Mouse (Mus musculus): Measurements from ENCODE around the gene 4930470P17Rik. TPM values are rescaled to one million over a fixed set of nuclear protein-coding genes. Genes with fewer than 3 reads are reported as not detected.

The 4930470P17Rik gene
- total and polyA plus RNA-seq, 3 experiments, result not detected

Other genes with a start within 250 kb of the 4930470P17Rik start
- 0.20 and 0.35 TPM in 2 replicates for gene Bcas1, start 174.2 kb downstream of the 4930470P17Rik start, total RNA-seq (2012; rRNA removed)
- gene Bcas1, start 174.2 kb downstream of the 4930470P17Rik start, polyA plus RNA-seq (2012; ENCODE audit: insufficient read depth in 1 of 2, insufficient read length in 2 of 2, low read depth in 1 of 2, low replicate concordance in 2 of 2, missing spikeins in 1 of 2), result under 1 TPM in 1 of 2 experiments, not detected in 1; 0.13 TPM
- gene Pfdn4, start 105.6 kb downstream of the 4930470P17Rik start, total RNA-seq (2012; rRNA removed), result 70.9 and 75.7 TPM in 2 replicates
- 10 to 100 TPM in 1 of 2 experiments, not detected in 1; 60.5 TPM for gene Pfdn4, start 105.6 kb downstream of the 4930470P17Rik start, polyA plus RNA-seq (2012; ENCODE audit: insufficient read depth in 1 of 2, insufficient read length in 2 of 2, low read depth in 1 of 2, low replicate concordance in 2 of 2, missing spikeins in 1 of 2)
- gene Cyp24a1, start 104.9 kb downstream of the 4930470P17Rik start, total RNA-seq (2012; rRNA removed), result not detected in 2 replicates
- gene Cyp24a1, start 104.9 kb downstream of the 4930470P17Rik start, polyA plus RNA-seq (2012; ENCODE audit: insufficient read depth in 1 of 2, insufficient read length in 2 of 2, low read depth in 1 of 2, low replicate concordance in 2 of 2, missing spikeins in 1 of 2), result under 1 TPM in 1 of 2 experiments, not detected in 1; 0.01 TPM
- gene Dok5, start 129.8 kb upstream of the 4930470P17Rik start, total RNA-seq (2012; rRNA removed), result not detected in 2 replicates
- not detected for gene Dok5, start 129.8 kb upstream of the 4930470P17Rik start, polyA plus RNA-seq (2012; ENCODE audit: insufficient read depth in 1 of 2, insufficient read length in 2 of 2, low read depth in 1 of 2, low replicate concordance in 2 of 2, missing spikeins in 1 of 2)